Mouse (Mus musculus) cerebellum, adult (tissue): ENCODE measurements at regions not wholly inside any gene's neighbourhood (a gene's known extent, or its start where the extent isn't known, plus 50 kb on each side); places are given as distances from the start of the nearest gene placed in this dataset.

ENCODE experiments used
- ATAC-seq: cut with Nextera tagmentation; 2 replicates; pipeline ENCODE4 v1.9.2; 2017; ENCODE audit warnings: mild to moderate bottlenecking, moderate library complexity, mixed read lengths; ENCODE audit not compliant: insufficient number of reproducible peaks, low FRiP score, low TSS enrichment

- ATAC-seq, result no peak
These were observed 146.5 kb downstream of the Slc39a8 start for GRCm38 (mm10) chr3:135971611-135972010.

- ATAC-seq, result no peak
These were observed 147.3 kb downstream of the Slc39a8 start for GRCm38 (mm10) chr3:135972413-135972812.

- ATAC-seq, result no peak
These were observed 148.2 kb downstream of the Slc39a8 start for GRCm38 (mm10) chr3:135973243-135973642.

- no peak for ATAC-seq
These were observed 148.8 kb downstream of the Slc39a8 start for GRCm38 (mm10) chr3:135973842-135974241.

GRCm38 (mm10) chr3:135974769-135975168 is 149.7 kb downstream of the Slc39a8 start:
- no peak for ATAC-seq

GRCm38 (mm10) chr3:135987171-135987570 is 162.1 kb downstream of the Slc39a8 start:
- no peak for ATAC-seq

- no peak for ATAC-seq
These were observed 164.2 kb downstream of the Slc39a8 start for GRCm38 (mm10) chr3:135989281-135989680.

- ATAC-seq, result peak; percentile 51; the same call in 1 of the 2 replicates
These were observed 165.3 kb downstream of the Slc39a8 start for GRCm38 (mm10) chr3:135990338-135990737.

- ATAC-seq, result peak; percentile 80
These were observed 165.9 kb downstream of the Slc39a8 start for GRCm38 (mm10) chr3:135990814-135991454.

- ATAC-seq, result no peak
These were observed 175.6 kb downstream of the Slc39a8 start for GRCm38 (mm10) chr3:136000592-136001160.
